Mouse (Mus musculus) common myeloid progenitor, adult 5-6 weeks (primary cell): ENCODE measurements around the gene Hectd2. TPM values are rescaled to one million over a fixed set of nuclear protein-coding genes. Genes with fewer than 3 reads are reported as not detected.

Experiments used
- ATAC-seq: replicated peaks from 2 replicates; pipeline ENCODE4 v1.8.0; 2016; ENCODE audit warnings: low read depth, mild to moderate bottlenecking, moderate TSS enrichment, inconsistent platforms; ENCODE audit not compliant: poor library complexity, severe bottlenecking
- total RNA-seq: library from RNA; stranded (forward); fragments of 200-1000, 187-1606 nt; gene quantifications from 2 replicates; pipeline ENCODE4 v1.2.3, GENCODE M21; 2017

Gene Hectd2
- 1.6 and 3.1 TPM in 2 replicates for total RNA-seq

- peak; percentile 44 for ATAC-seq
Measured at GRCm38 (mm10) chr19:36554046-36554784, at the start of gene Hectd2. TSS of gene Hectd2 (plus strand) at chr19:36554639.

GRCm38 (mm10) chr19:36504716-36505115, 49.7 kb upstream of the Hectd2 start:
- ATAC-seq = no peak

DNA sequence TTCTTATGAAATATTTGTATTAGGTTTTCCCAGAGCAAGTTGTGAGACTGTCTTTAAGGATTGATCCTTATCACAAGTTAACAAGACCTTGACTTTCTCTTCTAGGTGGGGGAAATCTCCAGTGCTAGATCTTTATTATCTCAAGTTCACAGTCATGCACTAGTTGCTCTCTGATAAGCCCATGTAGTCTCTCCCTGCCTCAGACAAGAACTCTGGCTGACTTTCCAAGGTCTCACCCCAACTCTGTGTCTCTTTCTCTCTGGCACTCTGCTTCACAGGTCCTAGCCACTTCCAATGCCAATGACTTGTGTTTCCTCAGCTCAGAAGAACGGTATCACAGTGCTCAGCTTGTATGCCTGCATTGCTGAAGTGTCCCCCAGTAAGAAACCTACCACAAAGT, 43.1 kb upstream of the Hectd2 start:
- no peak for ATAC-seq

- no peak for ATAC-seq
Measured at GRCm38 (mm10) chr19:36518461-36518860, 36.0 kb upstream of the Hectd2 start.

GRCm38 (mm10) chr19:36521568-36521967, 32.9 kb upstream of the Hectd2 start:
- no peak for ATAC-seq

DNA sequence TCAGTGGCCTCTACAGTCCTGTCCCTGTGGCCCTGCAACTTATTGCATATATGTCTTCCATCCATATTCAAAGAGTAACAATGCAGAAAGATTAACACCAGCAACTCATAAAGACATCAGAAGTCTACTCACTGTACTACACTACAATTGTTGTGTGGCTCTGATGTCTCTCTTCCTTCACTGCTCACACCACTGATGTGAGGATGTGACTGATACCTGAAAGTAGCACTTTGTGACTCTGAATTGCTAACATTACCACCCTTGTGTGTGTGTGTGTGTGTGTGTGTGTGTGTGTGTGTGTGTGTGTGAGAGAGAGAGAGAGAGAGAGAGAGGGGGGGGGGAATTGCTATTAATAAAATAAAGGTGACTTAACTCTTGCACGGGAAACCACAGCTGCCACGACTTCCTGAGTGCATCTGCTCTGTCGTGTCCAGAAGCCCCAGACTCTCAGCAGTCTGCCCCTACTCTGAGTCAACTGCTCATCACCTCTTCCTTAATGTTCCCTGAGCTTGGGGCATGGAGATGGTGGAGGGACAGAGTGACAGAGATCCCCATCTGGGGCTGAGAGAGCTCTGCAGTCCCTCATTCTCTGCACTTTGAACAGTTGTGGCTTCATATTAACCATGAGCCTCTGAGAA, 31.8 kb upstream of the Hectd2 start:
- ATAC-seq = peak; percentile 80

- ATAC-seq = no peak
Measured at GRCm38 (mm10) chr19:36525071-36525470, 29.4 kb upstream of the Hectd2 start.

- 0 out of 2 replicates have a peak, but pooled peaks have one; percentile 50 for ATAC-seq
Measured at GRCm38 (mm10) chr19:36533082-36533481, 21.4 kb upstream of the Hectd2 start.

DNA sequence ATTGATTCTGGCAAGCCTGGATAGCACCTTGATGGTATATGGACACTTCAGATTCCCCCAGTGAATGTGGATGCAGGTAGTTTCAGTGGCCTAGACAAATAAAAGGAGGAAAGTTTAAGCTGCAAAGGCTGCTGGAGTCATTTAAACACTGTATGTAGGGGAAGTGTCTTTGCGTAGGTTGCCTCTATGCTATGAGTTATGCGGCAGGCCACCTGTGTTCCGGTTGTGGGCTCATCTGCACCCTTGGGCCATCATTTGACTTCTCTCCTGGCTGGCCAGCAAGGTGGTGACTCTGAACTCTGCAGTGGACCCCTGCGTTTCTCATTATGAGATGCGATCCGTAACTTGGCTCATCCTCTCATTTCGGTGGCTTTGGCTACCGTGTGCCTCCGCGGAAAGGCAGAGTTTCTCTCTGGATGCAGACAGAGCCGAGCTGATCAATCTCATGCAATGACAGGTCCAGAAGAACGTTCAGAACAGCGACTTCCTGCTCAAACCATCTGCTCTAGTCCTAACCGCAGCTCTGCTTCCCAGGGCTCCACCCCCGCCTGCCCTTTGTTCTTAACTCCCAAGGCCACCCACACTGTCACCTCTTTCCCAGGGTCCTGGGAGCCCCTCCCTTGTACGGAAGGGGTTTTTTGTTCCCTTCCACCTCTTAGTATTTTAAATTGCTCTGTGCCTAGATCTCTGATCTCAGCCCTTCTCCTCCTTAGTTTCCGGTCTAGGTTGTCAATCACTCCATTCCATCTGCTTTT, 20.3 kb upstream of the Hectd2 start:
- ATAC-seq = peak; percentile 77

- ATAC-seq = no peak
Measured at GRCm38 (mm10) chr19:36534766-36535140, 19.7 kb upstream of the Hectd2 start.

- ATAC-seq = no peak
Measured at GRCm38 (mm10) chr19:36535186-36535585, 19.3 kb upstream of the Hectd2 start.

- no peak for ATAC-seq
Measured at GRCm38 (mm10) chr19:36535878-36536277, 18.6 kb upstream of the Hectd2 start.

DNA sequence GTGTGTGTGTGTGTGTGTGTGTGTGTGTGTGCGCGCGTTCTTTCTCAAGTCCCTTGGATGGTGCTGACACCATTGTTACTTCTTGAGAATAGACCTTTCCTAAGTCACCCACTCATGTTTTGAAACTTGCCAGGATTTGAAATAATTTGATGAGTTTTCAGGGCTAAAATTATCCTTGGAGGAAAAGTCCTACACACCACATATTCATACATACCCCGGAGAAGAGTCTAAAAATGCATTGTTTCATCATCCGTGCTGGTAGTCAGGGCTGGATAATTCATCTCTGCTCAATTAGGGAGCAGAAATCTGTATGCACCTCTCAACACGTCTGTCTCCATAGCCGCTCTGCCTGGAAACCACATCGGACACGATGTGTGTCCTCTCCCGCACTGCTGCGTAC, 17.5 kb upstream of the Hectd2 start:
- no peak for ATAC-seq

DNA sequence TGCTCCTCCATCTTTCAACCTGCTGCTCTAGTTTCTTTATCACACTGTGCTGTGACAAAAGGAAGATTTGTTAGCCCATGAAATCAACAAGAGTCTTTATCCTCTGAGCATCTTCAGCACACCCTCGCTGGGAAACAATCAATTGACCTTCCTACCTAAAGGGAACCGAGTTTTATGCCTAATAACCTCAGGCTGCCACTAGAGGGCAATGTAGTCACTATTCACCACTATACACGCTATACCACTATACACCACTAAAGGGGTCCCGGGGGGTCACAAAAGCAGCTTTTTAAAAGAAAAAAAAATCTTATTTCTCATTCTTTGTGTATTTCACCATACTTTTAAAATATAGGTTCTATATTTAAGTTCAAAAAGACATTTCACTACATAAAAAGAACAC, 15.9 kb upstream of the Hectd2 start:
- peak; percentile 81 for ATAC-seq

DNA sequence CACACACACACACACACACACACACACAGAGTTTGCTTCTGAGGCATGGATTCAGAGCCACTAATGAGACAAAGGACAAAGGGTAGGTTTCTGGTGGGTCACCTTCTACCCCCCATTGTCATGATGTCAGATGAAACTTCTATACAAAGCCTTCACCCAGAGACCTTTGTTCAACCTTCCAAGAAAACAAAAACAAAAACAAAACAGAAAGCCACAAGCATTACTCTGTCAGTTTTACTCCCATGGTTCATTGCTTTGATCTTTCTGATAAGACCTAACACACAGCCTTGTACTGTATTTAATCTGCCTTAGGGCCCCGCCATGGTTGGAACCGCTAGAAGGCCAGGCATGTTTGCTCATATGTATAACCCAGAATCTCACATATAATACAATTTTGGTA, 15.1 kb upstream of the Hectd2 start:
- ATAC-seq = no peak

GRCm38 (mm10) chr19:36540012-36540606, 14.3 kb upstream of the Hectd2 start:
- ATAC-seq = 0 out of 2 replicates have a peak, but pooled peaks have one; percentile 30

DNA sequence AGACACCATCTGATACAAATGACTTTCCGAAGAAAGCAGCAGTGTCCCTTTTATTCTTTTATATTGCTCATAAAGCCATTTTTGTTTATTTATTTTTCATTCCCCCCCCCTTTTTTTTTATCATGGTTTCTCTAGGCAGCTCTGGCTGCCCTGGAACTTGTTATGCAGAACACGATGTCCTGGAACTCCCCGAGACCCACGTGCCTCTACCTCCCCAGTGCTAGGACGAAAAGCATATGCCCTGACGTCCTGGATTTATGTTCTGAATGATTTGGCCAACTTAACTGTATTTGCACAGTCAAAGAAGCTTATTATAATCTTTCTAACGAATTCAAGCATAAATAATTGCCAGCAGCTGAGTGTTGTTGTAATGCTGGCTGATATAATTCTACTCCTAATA, 13.7 kb upstream of the Hectd2 start:
- no peak for ATAC-seq

- peak; percentile 69 for ATAC-seq
Measured at GRCm38 (mm10) chr19:36553561-36554045, 836 bp upstream of the Hectd2 start.

GRCm38 (mm10) chr19:36554785-36555595, 551 bp downstream of the Hectd2 start:
- peak; percentile 29 for ATAC-seq

DNA sequence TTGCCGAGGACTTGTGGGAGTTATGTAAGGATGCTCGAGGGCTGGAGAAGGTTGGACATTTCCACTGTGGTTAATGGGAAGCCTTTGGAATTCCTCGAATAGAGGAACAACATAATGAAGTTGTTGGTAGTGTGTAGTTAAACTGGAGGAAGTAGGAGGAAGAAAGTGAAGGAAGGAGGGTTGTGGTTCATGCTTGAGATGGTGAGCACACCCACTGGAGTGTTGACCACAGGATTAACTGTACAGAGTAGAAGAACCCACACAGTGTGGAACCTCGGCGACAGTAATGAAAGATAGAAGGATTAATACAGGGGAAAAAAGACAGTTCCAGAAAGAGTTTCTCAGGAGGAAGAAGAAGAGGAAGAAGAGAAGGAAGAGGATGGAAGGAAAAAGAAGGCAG, 4.9 kb downstream of the Hectd2 start:
- ATAC-seq = peak; percentile 53
